Comparison of ENCODE assay signal across 8 mouse cellular contexts in the genomic region with DNA sequence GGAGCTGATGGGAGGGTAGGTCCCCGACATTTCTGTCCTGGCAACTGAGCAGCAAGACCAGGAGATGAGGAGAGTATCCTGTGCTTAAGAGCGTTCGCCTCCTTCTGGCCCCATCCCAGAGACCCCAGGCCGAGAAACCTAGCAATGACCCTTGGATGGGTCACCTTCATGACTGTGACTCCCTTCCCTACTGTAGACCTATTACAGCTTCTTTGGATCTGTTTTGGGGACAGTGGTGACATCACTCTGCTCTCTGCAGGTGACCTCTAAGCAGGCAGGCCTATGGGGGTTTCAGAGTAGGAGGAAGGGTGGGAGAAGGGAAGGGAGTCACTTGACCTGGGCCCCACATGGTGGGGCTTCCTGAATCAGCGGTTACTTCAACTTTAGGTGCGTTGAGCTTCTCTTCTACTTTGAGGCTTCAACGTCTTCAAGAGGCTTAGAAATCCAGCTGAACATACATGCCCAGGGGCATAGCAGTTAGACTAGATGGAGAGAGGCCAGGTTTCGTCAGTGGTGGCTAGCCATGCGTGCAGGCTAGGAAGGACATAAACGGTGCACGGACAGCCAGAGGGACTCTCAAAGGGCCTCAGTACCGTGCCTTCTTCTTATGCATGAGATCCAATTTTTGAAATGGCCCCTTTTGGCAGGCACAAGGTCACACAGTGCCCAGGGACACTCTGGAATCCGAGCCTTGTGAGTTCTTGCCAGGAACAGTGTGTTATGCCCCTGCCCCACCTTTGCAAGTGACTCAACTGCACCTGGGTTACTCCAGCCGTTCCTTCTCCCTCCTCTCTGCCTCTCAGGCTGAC. TPM values are rescaled to one million over a fixed set of nuclear protein-coding genes. Genes with fewer than 3 reads are reported as not detected.
A peak's percentile ranks its signal among the peaks of the same experiment; 100 is the strongest.
DNase-seq lines count a peak whose midpoint lies in the region; ATAC-seq lines count a peak whose summit lies in the region.

No protein-coding gene starts in this region.

- no peak for ATAC-seq in hindbrain, embryonic 11.5 days (ENCODE audit: low FRiP score)
- no peak for ATAC-seq in limb, embryonic 12.5 days (ENCODE audit: insufficient number of reproducible peaks, insufficient read depth, low FRiP score, low TSS enrichment, low read depth)
- ATAC-seq in stomach, embryonic 15.5 days (ENCODE audit: insufficient read depth, low FRiP score, low read depth), result no peak

- peaks cover 27% of the 10 kb centered on the region for H3K27me3 ChIP-seq in hindbrain, embryonic 11.5 days (ENCODE audit: control insufficient read depth, insufficient read depth, low read length)
- H3K27me3 ChIP-seq in limb, embryonic 12.5 days, result peaks cover 62% of the 10 kb centered on the region
- peaks cover 11% of the 10 kb centered on the region for H3K27me3 ChIP-seq in stomach, embryonic 15.5 days (replicated peaks)

- no peaks in the 10 kb centered on the region for H3K36me3 ChIP-seq in hindbrain, embryonic 11.5 days (ENCODE audit: control insufficient read depth, insufficient read depth, low read length)
- no peaks in the 10 kb centered on the region for H3K36me3 ChIP-seq in limb, embryonic 12.5 days
- no peaks in the 10 kb centered on the region for H3K36me3 ChIP-seq in stomach, embryonic 15.5 days

- intact Hi-C loops in left cerebral cortex, postnatal 36 days (cut with DNase I), result no loop called here
- intact Hi-C loops in left cerebral cortex, postnatal 14 days (cut with DNase I), result loop anchor here (2.0 kb wide), 1 partner anchor 39 kb away; no protein-coding TSS in a partner anchor

- H3K27ac ChIP-seq in hindbrain, embryonic 11.5 days (ENCODE audit: low read depth, low read length), result no peak overlapping the region
- H3K27ac ChIP-seq in limb, embryonic 12.5 days, result no peak overlapping the region
- H3K27ac ChIP-seq in stomach, embryonic 15.5 days, result peak overlapping the region; percentile 87

- H3K9ac ChIP-seq in hindbrain, embryonic 11.5 days (ENCODE audit: low read depth, low read length), result peak overlapping the region; percentile 59; the same call in 1 of the 2 replicates
- peak overlapping the region; percentile 73 for H3K9ac ChIP-seq in limb, embryonic 12.5 days (replicated peaks)
- peak overlapping the region; percentile 13 for H3K9ac ChIP-seq in stomach, embryonic 15.5 days

- 13% methylated on average over 14 of the region's 14 CpGs for WGBS in hindbrain, embryonic 11.5 days
- 17% methylated on average over 14 of the region's 14 CpGs for WGBS in limb, embryonic 12.5 days
- 20% methylated on average over 14 of the region's 14 CpGs for WGBS in stomach, embryonic 15.5 days

- H3K4me1 ChIP-seq in hindbrain, embryonic 11.5 days (replicated peaks; ENCODE audit: control insufficient read depth, insufficient read depth, low read length), result 0 out of 2 replicates have a peak, but pooled peaks cover 2% of the 10 kb centered on the region
- H3K4me1 ChIP-seq in limb, embryonic 12.5 days (replicated peaks), result peaks cover 23% of the 10 kb centered on the region
- peaks cover 22% of the 10 kb centered on the region for H3K4me1 ChIP-seq in stomach, embryonic 15.5 days

- peak overlapping the region; percentile 55 for H3K4me3 ChIP-seq in hindbrain, embryonic 11.5 days (ENCODE audit: low read depth, low read length)
- peak overlapping the region; percentile 66 for H3K4me3 ChIP-seq in limb, embryonic 12.5 days (replicated peaks)
- peak overlapping the region; percentile 64 for H3K4me3 ChIP-seq in stomach, embryonic 15.5 days (replicated peaks)

- H3K9me3 ChIP-seq in hindbrain, embryonic 11.5 days (ENCODE audit: control insufficient read depth, low read length), result no peaks in the 10 kb centered on the region
- H3K9me3 ChIP-seq in limb, embryonic 12.5 days, result no peaks in the 10 kb centered on the region
- no peaks in the 10 kb centered on the region for H3K9me3 ChIP-seq in stomach, embryonic 15.5 days

- H3K4me2 ChIP-seq in hindbrain, embryonic 11.5 days (replicated peaks; ENCODE audit: low read depth, low read length), result peak overlapping the region; percentile 94
- H3K4me2 ChIP-seq in limb, embryonic 12.5 days, result peak overlapping the region; percentile 90
- H3K4me2 ChIP-seq in stomach, embryonic 15.5 days, result peak overlapping the region; percentile 82

- peak; percentile 33 to 34 for DNase-seq in left cerebral cortex, postnatal 36 days (ENCODE audit: low spot score in 2 of 2)
- DNase-seq in left cerebral cortex, postnatal 14 days (ENCODE audit: low spot score in 2 of 2), result no peak
- DNase-seq in cerebellum, adult 9-11 months, result peak; percentile 77
- DNase-seq in hindbrain, embryonic 11.5 days (ENCODE audit: low spot score), result no peak
- no peak for DNase-seq in right cerebral cortex, adult 18-20 months
- DNase-seq in ovary, postnatal 36 days (ENCODE audit: low spot score), result no peak

RNA-seq across cellular contexts. Expression of a gene that starts 1.3 kb away (rescaled TPM):
- 100 to 1,000 TPM in 1 of 2 experiments, 10 to 100 TPM in 1; 86.8 to 102 TPM for total RNA-seq in left cerebral cortex, postnatal 36 days (2021)
- 10 to 100 TPM; 82.4 to 82.7 TPM for total RNA-seq in left cerebral cortex, postnatal 14 days (2021)
- 9.6 and 10.4 TPM in 2 replicates for polyA plus RNA-seq in hindbrain, embryonic 11.5 days (2014; fragmentation: Nextera tagmentation; extraction: Ambion mirVana)
- polyA plus RNA-seq in limb, embryonic 12.5 days (2016; fragmentation: Nextera tagmentation; extraction: Ambion mirVana), result 15.0 and 16.6 TPM in 2 replicates
- 58.1 and 69.1 TPM in 2 replicates for polyA plus RNA-seq in stomach, embryonic 15.5 days (2015; fragmentation: Nextera tagmentation; extraction: Ambion mirVana)

Comparison
In these comparisons a context has a peak if more than half of its experiments do, and no peak if none do; other contexts are left out.
1. DNase-seq: peak in left cerebral cortex, postnatal 36 days (2 of 2) and cerebellum, adult 9-11 months (single experiment); none in left cerebral cortex, postnatal 14 days (0 of 2), hindbrain, embryonic 11.5 days (single experiment), right cerebral cortex, adult 18-20 months (single experiment) and ovary, postnatal 36 days (single experiment).
2. H3K9ac ChIP-seq: peak in every context shown above with its lines; median percentile 73 in limb, embryonic 12.5 days; 59 in hindbrain, embryonic 11.5 days; 13 in stomach, embryonic 15.5 days.
3. Peak in every context shown above with its lines, with median percentiles within 50 percentile points of each other: H3K4me2 ChIP-seq and H3K4me3 ChIP-seq.